Mouse (Mus musculus) forebrain, postnatal 0 days (tissue): ENCODE results near the gene Fam193a. TPM values are rescaled to one million over a fixed set of nuclear protein-coding genes. Genes with fewer than 3 reads are reported as not detected.

ENCODE experiments used
- ATAC-seq: fragments of 200-750 bp; cut with Nextera tagmentation; 2 replicates; pipeline ENCODE4 v1.8.0; 2017; ENCODE audit warnings: mild to moderate bottlenecking, moderate library complexity
- DNase-seq: peaks from one replicate; pipeline ENCODE4 v3.0.0-alpha.2; 2015
- H3K27ac ChIP-seq: fragments of 300-500 bp; sonication (generic); 2 replicates; pipeline ENCODE4 v1.5.1; 2014; ENCODE audit warnings: low read depth, mild to moderate bottlenecking, antibody characterized with exemption, low read length, moderate library complexity, mixed read lengths
- H3K27me3 ChIP-seq: fragments of 300-500 bp; sonication (generic); 2 replicates; pipeline ENCODE4 v1.6.1; 2014; ENCODE audit warnings: mild to moderate bottlenecking, low read length, mixed read lengths; ENCODE audit not compliant: insufficient read depth
- H3K36me3 ChIP-seq: fragments of 300-500 bp; sonication (generic); 2 replicates; pipeline ENCODE4 v1.6.1; 2014; ENCODE audit warnings: mild to moderate bottlenecking, moderate library complexity; ENCODE audit not compliant: insufficient read depth
- H3K4me1 ChIP-seq: fragments of 300-500 bp; sonication (generic); 2 replicates; pipeline ENCODE4 v1.6.1; 2014; ENCODE audit warnings: antibody characterized with exemption; ENCODE audit not compliant: insufficient read depth
- H3K4me2 ChIP-seq: fragments of 300-500 bp; sonication (generic); 2 replicates; pipeline ENCODE4 v1.6.1; 2014; ENCODE audit warnings: low read depth, mild to moderate bottlenecking, moderate library complexity
- H3K4me3 ChIP-seq: fragments of 300-500 bp; sonication (generic); 2 replicates; pipeline ENCODE4 v1.5.1; 2014; ENCODE audit warnings: low read depth, low read length, mixed read lengths
- H3K9ac ChIP-seq: fragments of 300-500 bp; sonication (generic); 2 replicates; pipeline ENCODE4 v1.6.1; 2014; ENCODE audit warnings: mild to moderate bottlenecking
- H3K9me3 ChIP-seq: fragments of 300-500 bp; sonication (generic); 2 replicates; pipeline ENCODE4 v1.6.1; 2016; ENCODE audit warnings: low read length
- CTCF ChIP-seq: sonication (generic); IDR thresholded peaks from 2 replicates; pipeline ENCODE4 v1.5.1; 2016; ENCODE audit warnings: antibody characterized with exemption, control low read depth, low read depth
- WGBS: fragments of 180-500 bp; shearing (Covaris S2); extraction: QIAGEN DNeasy Blood & Tissue Kit; methylation state at CpG from one replicate; pipeline ENCODE4 v1.1.7; 2014; 5-methylcytosine and 5-hydroxymethylcytosine counted together
- polyA plus RNA-seq: library from polyadenylated mRNA; unstranded; fragments of >200 nt; fragmentation: Nextera tagmentation; extraction: Ambion mirVana; gene quantifications from 2 replicates; pipeline ENCODE4 v1.2.1, GENCODE M21; 2015
- total RNA-seq: library from RNA; depleted of rRNA; stranded (reverse); fragments of >200 nt; gene quantifications from 2 replicates; pipeline ENCODE4 v1.2.3, GENCODE M21; 2014

Gene Fam193a
- total and polyA plus RNA-seq, 2 experiments from 2014 or later = 9.8 to 44.5 TPM

GRCm38 (mm10) chr5:34485731-34486130 is 116.0 kb downstream of the Fam193a start:
- no peak overlapping the region for H3K4me3 ChIP-seq
- H3K9ac ChIP-seq = no peak overlapping the region
- WGBS = 92% methylated on average over 15 of the region's 15 CpGs
- TF ChIP-seq CTCF = no peak
- no peak overlapping the region for H3K27ac ChIP-seq
- ATAC-seq = no peak
- H3K9me3 ChIP-seq = no peaks in the 10 kb centered on the region
- H3K27me3 ChIP-seq = no peaks in the 10 kb centered on the region
- no peaks in the 10 kb centered on the region for H3K4me1 ChIP-seq
- DNase-seq = no peak
- no peak overlapping the region for H3K4me2 ChIP-seq
- H3K36me3 ChIP-seq = peaks cover 52% of the 10 kb centered on the region

GRCm38 (mm10) chr5:34487320-34488090 is 117.8 kb downstream of the Fam193a start:
- H3K36me3 ChIP-seq = peaks cover 37% of the 10 kb centered on the region
- ATAC-seq (no peak), DNase-seq (no peak)
- no peaks in the 10 kb centered on the region for H3K9me3 ChIP-seq
- 71% methylated on average over 6 of the region's 6 CpGs for WGBS
- H3K4me3 ChIP-seq = no peak overlapping the region
- H3K9ac ChIP-seq = no peak overlapping the region
- TF ChIP-seq CTCF = no peak
- no peaks in the 10 kb centered on the region for H3K27me3 ChIP-seq
- H3K4me1 ChIP-seq = no peaks in the 10 kb centered on the region
- H3K4me2 ChIP-seq = no peak overlapping the region
- no peak overlapping the region for H3K27ac ChIP-seq

GRCm38 (mm10) chr5:34488741-34489417 is 119.1 kb downstream of the Fam193a start:
- Histone ChIP-seq H3K9me3 (no peaks in the 10 kb centered on the region), H3K4me3 (no peak overlapping the region), H3K36me3 (peaks cover 33% of the 10 kb centered on the region), H3K9ac (no peak overlapping the region), H3K4me2 (no peak overlapping the region), H3K4me1 (no peaks in the 10 kb centered on the region), H3K27me3 (no peaks in the 10 kb centered on the region), H3K27ac (peak overlapping the region; percentile 15; the same call in 1 of the 2 replicates)
- DNase-seq (peak; percentile 66), ATAC-seq (peak; percentile 67)
- no peak for TF ChIP-seq CTCF
- WGBS = 63% methylated on average over 6 of the region's 6 CpGs

- WGBS = 77% methylated on average over 3 of the region's 3 CpGs
- Histone ChIP-seq H3K4me1 (no peaks in the 10 kb centered on the region), H3K4me3 (no peak overlapping the region), H3K36me3 (peaks cover 28% of the 10 kb centered on the region), H3K27ac (peak overlapping the region; percentile 15; the same call in 1 of the 2 replicates), H3K27me3 (no peaks in the 10 kb centered on the region), H3K4me2 (no peak overlapping the region), H3K9me3 (no peaks in the 10 kb centered on the region), H3K9ac (no peak overlapping the region)
- ATAC-seq = peak; percentile 29
- TF ChIP-seq CTCF = peak; percentile 40
- no peak for DNase-seq
Observed at GRCm38 (mm10) chr5:34489418-34489787, 119.7 kb downstream of the Fam193a start.

- ATAC-seq (no peak), DNase-seq (no peak)
- Histone ChIP-seq H3K27me3 (no peaks in the 10 kb centered on the region), H3K9me3 (no peaks in the 10 kb centered on the region), H3K36me3 (no peaks in the 10 kb centered on the region), H3K4me2 (no peak overlapping the region), H3K4me3 (no peak overlapping the region), H3K4me1 (no peaks in the 10 kb centered on the region), H3K9ac (no peak overlapping the region), H3K27ac (no peak overlapping the region)
- WGBS = 84% methylated on average over 6 of the region's 6 CpGs
- no peak for TF ChIP-seq CTCF
Observed at GRCm38 (mm10) chr5:34496745-34497144, 127.0 kb downstream of the Fam193a start.

GRCm38 (mm10) chr5:34500886-34501285 is 131.2 kb downstream of the Fam193a start:
- no peak overlapping the region for H3K4me3 ChIP-seq

GRCm38 (mm10) chr5:34501588-34501987 is 131.9 kb downstream of the Fam193a start:
- H3K9ac ChIP-seq = no peak overlapping the region
- DNase-seq = no peak
- ATAC-seq = no peak
- no peaks in the 10 kb centered on the region for H3K4me1 ChIP-seq
- no peaks in the 10 kb centered on the region for H3K36me3 ChIP-seq
- H3K4me3 ChIP-seq = no peak overlapping the region
- no peak for TF ChIP-seq CTCF
- no peaks in the 10 kb centered on the region for H3K9me3 ChIP-seq
- H3K27ac ChIP-seq = no peak overlapping the region
- 97% methylated on average over 3 of the region's 3 CpGs for WGBS
- H3K27me3 ChIP-seq = no peaks in the 10 kb centered on the region
- H3K4me2 ChIP-seq = no peak overlapping the region

More at GRCm38 (mm10) chr5:34500886-34501285, 131.2 kb downstream of the Fam193a start:
- no peak for TF ChIP-seq CTCF
- no peak overlapping the region for H3K4me2 ChIP-seq
- DNase-seq (no peak), ATAC-seq (no peak)
- H3K36me3 ChIP-seq = no peaks in the 10 kb centered on the region
- H3K27ac ChIP-seq = no peak overlapping the region
- no peaks in the 10 kb centered on the region for H3K4me1 ChIP-seq
- H3K9me3 ChIP-seq = no peaks in the 10 kb centered on the region
- no peak overlapping the region for H3K9ac ChIP-seq
- 84% methylated on average over 5 of the region's 5 CpGs for WGBS
- no peaks in the 10 kb centered on the region for H3K27me3 ChIP-seq
